Mouse (Mus musculus) brain, embryonic 14.5 days (tissue): ENCODE measurements around the gene Mdh2.

ENCODE experiments used
- CTCF ChIP-seq: fragments of 200-500 bp; IDR thresholded peaks from 2 replicates; pipeline ENCODE4 v1.5.1; 2012; ENCODE audit warnings: inconsistent platforms, mild to moderate bottlenecking, moderate library complexity, borderline replicate concordance; ENCODE audit not compliant: insufficient read depth, insufficient read length; ENCODE audit errors: extremely low read depth
- POLR2A ChIP-seq: fragments of 200-500 bp; IDR thresholded peaks from 2 replicates; pipeline ENCODE4 v1.6.1; 2012; ENCODE audit warnings: mild to moderate bottlenecking, inconsistent platforms, borderline replicate concordance; ENCODE audit not compliant: poor library complexity, insufficient read depth, insufficient read length, severe bottlenecking; ENCODE audit errors: extremely low read depth

DNA sequence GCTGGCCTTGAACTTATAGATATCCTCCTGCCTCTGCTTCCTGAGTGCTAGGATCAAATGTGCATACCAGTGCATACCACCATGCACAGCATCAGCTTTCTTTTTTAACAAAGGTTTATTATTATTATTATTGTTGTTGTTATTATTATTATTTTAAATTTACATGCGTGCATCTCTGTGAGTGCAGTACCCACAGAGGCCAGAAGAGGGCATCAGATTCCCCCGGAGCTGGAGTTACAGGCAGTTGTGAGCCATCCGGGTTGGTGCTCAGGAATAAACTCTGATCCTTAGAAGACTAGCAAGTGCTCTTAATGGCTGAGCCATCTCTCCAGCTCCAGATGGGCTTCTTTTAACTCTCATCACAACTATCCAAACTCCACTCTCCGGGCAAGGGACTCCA, 21.5 kb downstream of the Mdh2 start:
- peak; percentile 54; the same call in 1 of the 2 replicates for TF ChIP-seq CTCF
- no peak for TF ChIP-seq POLR2A
